28 mouse cellular contexts compared by ENCODE assay signal in the genomic region with DNA sequence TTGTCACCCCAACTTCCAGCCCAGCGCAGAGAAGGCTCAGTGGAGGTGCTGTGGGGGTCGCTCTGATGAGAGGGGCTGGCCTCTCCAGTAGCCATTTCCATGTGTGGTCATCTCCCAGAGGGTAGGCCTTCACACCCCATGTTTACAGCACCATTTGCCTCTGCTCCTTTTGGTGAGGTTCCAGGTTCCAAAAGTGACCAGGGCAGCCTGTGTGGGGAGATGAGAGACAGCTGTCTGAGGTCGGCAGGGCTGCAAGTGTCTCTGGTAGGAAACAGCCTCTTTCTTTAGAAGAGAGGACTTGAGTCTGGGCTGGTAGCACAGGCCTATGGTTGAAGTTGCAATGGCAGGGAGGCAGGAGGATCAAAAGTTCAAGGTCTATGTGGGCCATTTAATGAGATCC. TPM values are rescaled to one million over a fixed set of nuclear protein-coding genes. Genes with fewer than 3 reads are reported as not detected.
A peak's percentile ranks its signal among the peaks of the same experiment; 100 is the strongest.
DNase-seq lines count a peak whose midpoint lies in the region; ATAC-seq and TF ChIP-seq lines count a peak whose summit lies in the region.
"Had no signal": no experiment of that assay in that cellular context is flagged by ENCODE, and none has a peak within 500 bp of the region (broad histone marks: within the 10 kb centered on the region; RNA-seq: fewer than 3 reads in every experiment).

No protein-coding gene starts in this region.

- peak; percentile 69 for TF ChIP-seq EP300 in lung, postnatal 0 days (IDR thresholded peaks at IDR 0.05)

- TF ChIP-seq CTCF in lung, postnatal 0 days (IDR thresholded peaks at IDR 0.05): no peak
- no peak for TF ChIP-seq CTCF in thymus, adult 2 months (IDR thresholded peaks at IDR 0.05; ENCODE audit: borderline replicate concordance, control insufficient read depth, extremely low read depth, insufficient read depth, low read length, poor library complexity)

- H3K9ac ChIP-seq in ES-E14 (ENCODE audit: insufficient read depth, low read depth, low read length, poor library complexity, severe bottlenecking): peak overlapping the region; percentile 85
- no peak overlapping the region for H3K9ac ChIP-seq in lung, postnatal 0 days (replicated peaks; ENCODE audit: low read depth)
- no peak overlapping the region for H3K9ac ChIP-seq in forebrain, embryonic 11.5 days (ENCODE audit: low read length)
- H3K9ac ChIP-seq: hindbrain, embryonic 13.5 days; limb, embryonic 15.5 days; liver, embryonic 13.5 days; neural tube, embryonic 15.5 days had no signal

- no peak for TF ChIP-seq POLR2A in thymus, adult 2 months (IDR thresholded peaks at IDR 0.05; ENCODE audit: control insufficient read depth, extremely low read depth, insufficient read depth, low read length, poor library complexity)

- in situ Hi-C loops in ES-E14 (cut with MboI; ENCODE audit: low sequenced_read_pairs in 2 of 2, unreplicated experiment in 2 of 2): no loop called here

- H3K4me3 ChIP-seq in ES-E14 (ENCODE audit: insufficient read depth in 1 of 2, low read depth in 1 of 2, low read length in 2 of 2, poor library complexity in 1 of 2, severe bottlenecking in 1 of 2): peak overlapping the region; percentile 80 to 92; a peak in 3 of 4 replicates
- H3K4me3 ChIP-seq in lung, postnatal 0 days (ENCODE audit: low read depth, low read length): no peak overlapping the region
- H3K4me3 ChIP-seq in forebrain, embryonic 11.5 days (ENCODE audit: low read depth, low read length): no peak overlapping the region
- no peak overlapping the region for H3K4me3 ChIP-seq in thymus, adult 2 months (ENCODE audit: control insufficient read depth, insufficient read depth, low read length)
- H3K4me3 ChIP-seq: hindbrain, embryonic 13.5 days; limb, embryonic 15.5 days; liver, embryonic 13.5 days; neural tube, embryonic 15.5 days had no signal

- H3K27me3 ChIP-seq in lung, postnatal 0 days (replicated peaks; ENCODE audit: insufficient read depth, low read length): no peaks in the 10 kb centered on the region
- no peaks in the 10 kb centered on the region for H3K27me3 ChIP-seq in forebrain, embryonic 11.5 days (ENCODE audit: control insufficient read depth, insufficient read depth, low read length)
- H3K27me3 ChIP-seq in thymus, adult 2 months (ENCODE audit: control insufficient read depth, insufficient read depth, low read length): no peaks in the 10 kb centered on the region
- H3K27me3 ChIP-seq: hindbrain, embryonic 13.5 days; limb, embryonic 15.5 days; liver, embryonic 13.5 days; neural tube, embryonic 15.5 days had no signal

- H3K27ac ChIP-seq in ES-E14 (ENCODE audit: insufficient read depth, low read depth, low read length, poor library complexity, severe bottlenecking): peak overlapping the region; percentile 50; the same call in 1 of the 2 replicates
- no peak overlapping the region for H3K27ac ChIP-seq in lung, postnatal 0 days (ENCODE audit: low read length)
- no peak overlapping the region for H3K27ac ChIP-seq in forebrain, embryonic 11.5 days (ENCODE audit: low read depth, low read length)
- no peak overlapping the region for H3K27ac ChIP-seq in thymus, adult 2 months (ENCODE audit: control insufficient read depth, insufficient read depth, low read length)
- H3K27ac ChIP-seq: hindbrain, embryonic 13.5 days; limb, embryonic 15.5 days; liver, embryonic 13.5 days; macrophage; neural tube, embryonic 15.5 days had no signal

- peak; percentile 47 for DNase-seq in kidney, postnatal 14 days
- DNase-seq in kidney, adult 9 months: no peak
- DNase-seq in ES-E14 (ENCODE audit: low read depth, low spot score): no peak
- DNase-seq in lung, postnatal 0 days (ENCODE audit: low spot score): peak; percentile 81
- peak; percentile 63 to 86 for DNase-seq in lung, postnatal 4 days
- no peak for DNase-seq in forebrain, embryonic 11.5 days (ENCODE audit: low spot score)
- DNase-seq in thymus, adult 2 months: no peak
- DNase-seq: adrenal gland, postnatal 10 days; cerebellum, adult 8-10 months; cerebellum, postnatal 36 days; gastrocnemius, postnatal 25 days; heart, adult 18-20 months; heart, postnatal 4 days; kidney, adult 8-10 months; left cerebral cortex, postnatal 4 days; liver, embryonic 13.5 days; midbrain, embryonic 14.5 days; retina, postnatal 1 day; right cerebral cortex, postnatal 14 days; thymus, adult 18-20 months; thymus, postnatal 36 days had no signal

- WGBS in lung, postnatal 0 days: 55% methylated on average over 3 of the region's 3 CpGs
- WGBS in forebrain, embryonic 11.5 days: 84% methylated on average over 3 of the region's 3 CpGs
- 85% methylated on average over 3 of the region's 3 CpGs for WGBS in thymus, adult 2 months

- no peak overlapping the region for H3K4me2 ChIP-seq in lung, postnatal 0 days (replicated peaks; ENCODE audit: low read depth, low read length)
- no peak overlapping the region for H3K4me2 ChIP-seq in forebrain, embryonic 11.5 days (ENCODE audit: low read depth, low read length, severe bottlenecking)
- H3K4me2 ChIP-seq: heart, embryonic 11.5 days; hindbrain, embryonic 13.5 days; limb, embryonic 15.5 days; liver, embryonic 13.5 days; neural tube, embryonic 15.5 days had no signal

- peaks cover 2% of the 10 kb centered on the region; the same call in 1 of the 2 replicates for H3K36me3 ChIP-seq in ES-E14 (ENCODE audit: control insufficient read depth, insufficient read depth, low read length, poor library complexity, severe bottlenecking)
- no peaks in the 10 kb centered on the region for H3K36me3 ChIP-seq in lung, postnatal 0 days (ENCODE audit: insufficient read depth, low read length)
- no peaks in the 10 kb centered on the region for H3K36me3 ChIP-seq in forebrain, embryonic 11.5 days (ENCODE audit: control insufficient read depth, insufficient read depth, low read length)
- no peaks in the 10 kb centered on the region for H3K36me3 ChIP-seq in thymus, adult 2 months (ENCODE audit: control insufficient read depth, insufficient read depth, low read length)
- H3K36me3 ChIP-seq: hindbrain, embryonic 13.5 days; limb, embryonic 15.5 days; liver, embryonic 13.5 days; neural tube, embryonic 15.5 days had no signal

- peaks cover 3 to 25% of the 10 kb centered on the region in 2 experiments; a peak in 2 of 4 replicates for H3K4me1 ChIP-seq in ES-E14 (ENCODE audit: control insufficient read depth in 2 of 2, insufficient read depth in 2 of 2, low read length in 2 of 2, poor library complexity in 1 of 2)
- H3K4me1 ChIP-seq in lung, postnatal 0 days (ENCODE audit: insufficient read depth, low read depth, low read length): no peaks in the 10 kb centered on the region
- H3K4me1 ChIP-seq in forebrain, embryonic 11.5 days (replicated peaks; ENCODE audit: control insufficient read depth, insufficient read depth, low read length): no peaks in the 10 kb centered on the region
- no peaks in the 10 kb centered on the region for H3K4me1 ChIP-seq in thymus, adult 2 months (replicated peaks; ENCODE audit: control insufficient read depth, insufficient read depth, low read length)
- H3K4me1 ChIP-seq: hindbrain, embryonic 13.5 days; limb, embryonic 15.5 days; liver, embryonic 13.5 days; neural tube, embryonic 15.5 days had no signal

- peak; percentile 85 for ATAC-seq in lung, postnatal 0 days
- ATAC-seq in forebrain, embryonic 11.5 days (replicated peaks; ENCODE audit: low FRiP score): no peak
- no peak for ATAC-seq in megakaryocyte progenitor cell, adult 5-6 weeks (replicated peaks; ENCODE audit: poor library complexity)
- ATAC-seq: forebrain, embryonic 14.5 days had no signal

- no peaks in the 10 kb centered on the region for H3K9me3 ChIP-seq in ES-E14 (ENCODE audit: control insufficient read depth, insufficient read depth, low read depth, low read length)
- H3K9me3 ChIP-seq in lung, postnatal 0 days (ENCODE audit: low read length): no peaks in the 10 kb centered on the region
- no peaks in the 10 kb centered on the region for H3K9me3 ChIP-seq in forebrain, embryonic 11.5 days (ENCODE audit: control insufficient read depth, low read length)
- H3K9me3 ChIP-seq: hindbrain, embryonic 13.5 days; limb, embryonic 15.5 days; liver, embryonic 13.5 days; neural tube, embryonic 15.5 days had no signal

TF ChIP-seq in ES-E14, 5 proteins besides CTCF, POLR2A, EP300 and RAD21:
- TF ChIP-seq HCFC1 (IDR thresholded peaks at IDR 0.05; ENCODE audit: borderline replicate concordance, insufficient read depth, low read length) (no peak), ZNF384 (IDR thresholded peaks at IDR 0.05; ENCODE audit: low read depth, low read length) (no peak), CHD2 (IDR thresholded peaks at IDR 0.05; ENCODE audit: low read depth, low read length) (no peak), MAFK (IDR thresholded peaks at IDR 0.05; ENCODE audit: insufficient read depth, low read depth, low read length) (no peak), ZC3H11A (IDR thresholded peaks at IDR 0.05; ENCODE audit: borderline replicate concordance, low read depth, low read length) (no peak)

RNA-seq across cellular contexts. Expression of a gene that starts 13.6 kb away (rescaled TPM):
- total RNA-seq in ES-E14 (2012; rRNA removed): 20.3 and 21.6 TPM in 2 replicates
- 9.8 and 11.1 TPM in 2 replicates for polyA plus RNA-seq in lung, postnatal 0 days (2015; fragmentation: Nextera tagmentation; extraction: Ambion mirVana)
- polyA plus RNA-seq in forebrain, embryonic 11.5 days (2014; fragmentation: Nextera tagmentation; extraction: Ambion mirVana): 3.3 and 3.6 TPM in 2 replicates
- total RNA-seq in megakaryocyte progenitor cell, adult 5-6 weeks (2015): 0.17 and 0.32 TPM in 2 replicates
- total RNA-seq in megakaryocyte progenitor cell, adult 5-6 weeks (2017): 0.12 and 0.24 TPM in 2 replicates
- polyA plus RNA-seq in thymus, adult 2 months (2012; rRNA removed): 68.7 and 70.3 TPM in 2 replicates

Comparison
In these comparisons a context has a peak if more than half of its experiments do, and no peak if none do; other contexts are left out.
1. DNase-seq: peak in kidney, postnatal 14 days (single experiment), lung, postnatal 0 days (single experiment) and lung, postnatal 4 days (2 of 2); none in kidney, adult 9 months (single experiment), ES-E14 (single experiment), forebrain, embryonic 11.5 days (single experiment) and thymus, adult 2 months (single experiment).
2. H3K4me3 ChIP-seq: peak in ES-E14 (2 of 2); none in lung, postnatal 0 days (single experiment), forebrain, embryonic 11.5 days (single experiment) and thymus, adult 2 months (single experiment).